Mouse (Mus musculus): ENCODE data around the gene Olfr774. TPM values are rescaled to one million over a fixed set of nuclear protein-coding genes. Genes with fewer than 3 reads are reported as not detected.
"Not testable (repeated sequence)": the region's sequence is repeated elsewhere in the genome, so short reads cannot be mapped to it uniquely, and the experiment has no call there.

Olfr774 gene
- not detected for total RNA-seq (2022)

GRCm38 (mm10) chr10:129235904-129236303 is at the start of gene Olfr774:
Olfr774 (plus strand) TSS chr10:129236204.
- no peak for DNase-seq (ENCODE audit: low spot score in 2 of 2)

GRCm38 (mm10) chr10:129187319-129187718 is 48.7 kb upstream of the Olfr774 start, which contains the start of gene Olfr773:
Olfr773 (minus strand) TSS chr10:129187419.
- not testable (repeated sequence) for DNase-seq (ENCODE audit: low spot score in 2 of 2)

- no peak for DNase-seq (ENCODE audit: low spot score in 2 of 2)
Observed at GRCm38 (mm10) chr10:129230737-129231136, 5.3 kb upstream of the Olfr774 start.

- no peak for DNase-seq (ENCODE audit: low spot score in 2 of 2)
Observed at GRCm38 (mm10) chr10:129248112-129248511, 12.1 kb downstream of the Olfr774 start, which contains the start of gene Olfr775. Olfr775 (plus strand) TSS chr10:129248412.

- no peak for DNase-seq (ENCODE audit: low spot score in 2 of 2)
Observed at GRCm38 (mm10) chr10:129258827-129259226, 22.8 kb downstream of the Olfr774 start, which contains the start of gene Olfr776. Olfr776 (plus strand) TSS chr10:129259127.

GRCm38 (mm10) chr10:129271081-129271535 is 35.1 kb downstream of the Olfr774 start, which contains the start of gene Olfr777:
Olfr777 (minus strand) TSS chr10:129271485.
- no peak for DNase-seq (ENCODE audit: low spot score in 2 of 2)

Other genes with a start within 250 kb of the Olfr774 start
- not detected for gene Olfr9, start 246.8 kb upstream of the Olfr774 start, total RNA-seq (2022)
- gene Olfr763, start 225.4 kb upstream of the Olfr774 start, total RNA-seq (2022) = not detected
- gene Olfr764-ps1, start 196.3 kb upstream of the Olfr774 start, total RNA-seq (2022) = not detected
- not detected for gene Olfr765, start 186.2 kb upstream of the Olfr774 start, total RNA-seq (2022)
- gene Olfr766-ps1, start 167.2 kb upstream of the Olfr774 start, total RNA-seq (2022) = not detected
- gene Olfr767, start 153.3 kb upstream of the Olfr774 start, total RNA-seq (2022) = not detected
- gene Olfr768, start 136.8 kb upstream of the Olfr774 start, total RNA-seq (2022) = not detected
- not detected for gene Olfr769, start 118.3 kb upstream of the Olfr774 start, total RNA-seq (2022)
- gene Olfr770, start 97.2 kb upstream of the Olfr774 start, total RNA-seq (2022) = not detected
- not detected for gene Olfr771, start 71.5 kb upstream of the Olfr774 start, total RNA-seq (2022)
- gene Olfr772, start 58.3 kb upstream of the Olfr774 start, total RNA-seq (2022) = not detected
- not detected for gene Olfr773, start 48.8 kb upstream of the Olfr774 start, total RNA-seq (2022)
- not detected for gene Olfr775, start 12.2 kb downstream of the Olfr774 start, total RNA-seq (2022)
- gene Olfr776, start 22.9 kb downstream of the Olfr774 start, total RNA-seq (2022) = not detected
- gene Olfr777, start 35.3 kb downstream of the Olfr774 start, total RNA-seq (2022) = not detected
- not detected for gene Olfr780, start 81.9 kb downstream of the Olfr774 start, total RNA-seq (2022)
- gene Olfr781, start 92.7 kb downstream of the Olfr774 start, total RNA-seq (2022) = not detected
- gene Olfr782, start 112.6 kb downstream of the Olfr774 start, total RNA-seq (2022) = not detected
- not detected for gene Olfr784, start 147.9 kb downstream of the Olfr774 start, total RNA-seq (2022)
- gene Olfr785, start 169.2 kb downstream of the Olfr774 start, total RNA-seq (2022) = not detected
- gene Olfr786, start 191.1 kb downstream of the Olfr774 start, total RNA-seq (2022) = not detected
- not detected for gene Olfr787, start 225.7 kb downstream of the Olfr774 start, total RNA-seq (2022)
- gene Olfr788, start 234.8 kb downstream of the Olfr774 start, total RNA-seq (2022) = not detected
- not detected for gene Olfr789, start 248.5 kb downstream of the Olfr774 start, total RNA-seq (2022)

All from gastrocnemius, adult 8-10 months (tissue).